Mouse (Mus musculus) midbrain, embryonic 10.5 days (tissue): ENCODE measurements at regions not wholly inside any gene's neighbourhood (a gene's known extent, or its start where the extent isn't known, plus 50 kb on each side); places are given as distances from the start of the nearest gene placed in this dataset.
A peak's percentile ranks its signal among the peaks of the same experiment; 100 is the strongest.

ENCODE experiments used
- DNase-seq: peaks from one replicate; pipeline ENCODE4 v3.0.0-alpha.2; 2017; ENCODE audit warnings: low spot score
- H3K27ac ChIP-seq: fragments of 300-500 bp; sonication (generic); replicated peaks from 2 replicates; pipeline ENCODE4 v1.5.1; 2016; ENCODE audit warnings: mild to moderate bottlenecking
- H3K27me3 ChIP-seq: fragments of 300-500 bp; sonication (generic); 2 replicates; pipeline ENCODE4 v1.6.1; 2016; ENCODE audit warnings: low read depth, mild to moderate bottlenecking; ENCODE audit not compliant: poor library complexity, severe bottlenecking
- H3K36me3 ChIP-seq: fragments of 300-500 bp; sonication (generic); 2 replicates; pipeline ENCODE4 v1.6.1; 2016; ENCODE audit warnings: mild to moderate bottlenecking, moderate library complexity
- H3K4me1 ChIP-seq: fragments of 300-500 bp; sonication (generic); 2 replicates; pipeline ENCODE4 v1.6.1; 2016
- H3K4me3 ChIP-seq: fragments of 300-500 bp; sonication (generic); 2 replicates; pipeline ENCODE4 v1.5.1; 2016; ENCODE audit warnings: mild to moderate bottlenecking, moderate library complexity
- H3K9me3 ChIP-seq: fragments of 300-500 bp; sonication (generic); replicated peaks from 2 replicates; pipeline ENCODE4 v1.6.1; 2016; ENCODE audit warnings: mild to moderate bottlenecking
- WGBS: fragments of 180-500 bp; shearing (Covaris S2); methylation state at CpG from one replicate; pipeline ENCODE4 v1.1.7; 2016; 5-methylcytosine and 5-hydroxymethylcytosine counted together

GRCm38 (mm10) chr10:96479350-96479749 is 137.5 kb upstream of the Btg1 start:
- Histone ChIP-seq H3K9me3 (no peaks in the 10 kb centered on the region), H3K27me3 (no peaks in the 10 kb centered on the region), H3K4me3 (no peak overlapping the region), H3K36me3 (no peaks in the 10 kb centered on the region), H3K4me1 (peaks cover 16% of the 10 kb centered on the region), H3K27ac (no peak overlapping the region)
- WGBS = 74% methylated on average over 12 of the region's 12 CpGs
- no peak for DNase-seq

- WGBS = 80% methylated on average over 8 of the region's 8 CpGs
- DNase-seq = no peak
- Histone ChIP-seq H3K4me3 (no peak overlapping the region), H3K9me3 (no peaks in the 10 kb centered on the region), H3K27me3 (no peaks in the 10 kb centered on the region), H3K27ac (no peak overlapping the region), H3K4me1 (peaks cover 16% of the 10 kb centered on the region), H3K36me3 (no peaks in the 10 kb centered on the region)
These were observed 137.0 kb upstream of the Btg1 start for GRCm38 (mm10) chr10:96479786-96480185.

- peak overlapping the region; percentile 69 for H3K27ac ChIP-seq
- 64% methylated on average over 14 of the region's 14 CpGs for WGBS
- no peaks in the 10 kb centered on the region for H3K27me3 ChIP-seq
- no peaks in the 10 kb centered on the region for H3K9me3 ChIP-seq
- H3K36me3 ChIP-seq = no peaks in the 10 kb centered on the region
- no peak for DNase-seq
- no peak overlapping the region for H3K4me3 ChIP-seq
- H3K4me1 ChIP-seq = peaks cover 16% of the 10 kb centered on the region
These were observed 136.1 kb upstream of the Btg1 start for GRCm38 (mm10) chr10:96480453-96481324.

GRCm38 (mm10) chr10:96481325-96481638 is 135.5 kb upstream of the Btg1 start:
- peaks cover 16% of the 10 kb centered on the region for H3K4me1 ChIP-seq
- no peaks in the 10 kb centered on the region for H3K36me3 ChIP-seq
- no peak overlapping the region for H3K4me3 ChIP-seq
- no peaks in the 10 kb centered on the region for H3K9me3 ChIP-seq
- H3K27ac ChIP-seq = no peak overlapping the region
- WGBS = 83% methylated on average over 8 of the region's 8 CpGs
- DNase-seq = no peak
- no peaks in the 10 kb centered on the region for H3K27me3 ChIP-seq

GRCm38 (mm10) chr10:96486724-96487123 is 130.1 kb upstream of the Btg1 start:
- no peak for DNase-seq
- Histone ChIP-seq H3K36me3 (no peaks in the 10 kb centered on the region), H3K27me3 (no peaks in the 10 kb centered on the region), H3K9me3 (no peaks in the 10 kb centered on the region), H3K4me3 (no peak overlapping the region), H3K27ac (no peak overlapping the region), H3K4me1 (no peaks in the 10 kb centered on the region)
- WGBS = 95% methylated on average over 3 of the region's 3 CpGs

- Histone ChIP-seq H3K4me1 (peaks cover 11% of the 10 kb centered on the region), H3K27me3 (no peaks in the 10 kb centered on the region), H3K9me3 (no peaks in the 10 kb centered on the region), H3K27ac (no peak overlapping the region), H3K36me3 (no peaks in the 10 kb centered on the region), H3K4me3 (no peak overlapping the region)
- 66% methylated on average over 1 of the region's 1 CpGs for WGBS
- DNase-seq = no peak
These were observed 123.1 kb upstream of the Btg1 start for GRCm38 (mm10) chr10:96493706-96494105.

GRCm38 (mm10) chr10:96496700-96497099 is 120.1 kb upstream of the Btg1 start:
- no peak for DNase-seq
- Histone ChIP-seq H3K36me3 (no peaks in the 10 kb centered on the region), H3K9me3 (no peaks in the 10 kb centered on the region), H3K4me3 (no peak overlapping the region), H3K27ac (no peak overlapping the region), H3K4me1 (peaks cover 11% of the 10 kb centered on the region), H3K27me3 (no peaks in the 10 kb centered on the region)
- WGBS = 89% methylated on average over 3 of the region's 3 CpGs

GRCm38 (mm10) chr10:96497482-96497881 is 119.3 kb upstream of the Btg1 start:
- H3K4me3 ChIP-seq = no peak overlapping the region
- no peaks in the 10 kb centered on the region for H3K9me3 ChIP-seq
- no peaks in the 10 kb centered on the region for H3K36me3 ChIP-seq
- H3K4me1 ChIP-seq = peaks cover 11% of the 10 kb centered on the region
- no peak for DNase-seq
- no peak overlapping the region for H3K27ac ChIP-seq
- no peaks in the 10 kb centered on the region for H3K27me3 ChIP-seq
- 88% methylated on average over 7 of the region's 7 CpGs for WGBS

GRCm38 (mm10) chr10:96499274-96499673 is 117.5 kb upstream of the Btg1 start:
- 86% methylated on average over 2 of the region's 2 CpGs for WGBS

GRCm38 (mm10) chr10:96502090-96502728 is 114.6 kb upstream of the Btg1 start:
- Histone ChIP-seq H3K36me3 (no peaks in the 10 kb centered on the region), H3K4me3 (no peak overlapping the region), H3K27me3 (no peaks in the 10 kb centered on the region), H3K27ac (no peak overlapping the region), H3K4me1 (no peaks in the 10 kb centered on the region), H3K9me3 (no peaks in the 10 kb centered on the region)
- DNase-seq = no peak
- WGBS = 78% methylated on average over 4 of the region's 4 CpGs

More at GRCm38 (mm10) chr10:96499274-96499673, 117.5 kb upstream of the Btg1 start:
- no peak for DNase-seq
- Histone ChIP-seq H3K4me1 (peaks cover 4% of the 10 kb centered on the region), H3K27ac (no peak overlapping the region), H3K36me3 (no peaks in the 10 kb centered on the region), H3K9me3 (no peaks in the 10 kb centered on the region), H3K27me3 (no peaks in the 10 kb centered on the region), H3K4me3 (no peak overlapping the region)

GRCm38 (mm10) chr10:96502736-96503135 is 114.1 kb upstream of the Btg1 start:
- Histone ChIP-seq H3K9me3 (no peaks in the 10 kb centered on the region), H3K36me3 (no peaks in the 10 kb centered on the region), H3K27ac (no peak overlapping the region), H3K27me3 (no peaks in the 10 kb centered on the region), H3K4me1 (no peaks in the 10 kb centered on the region), H3K4me3 (no peak overlapping the region)
- DNase-seq = no peak
- WGBS = 79% methylated on average over 6 of the region's 6 CpGs

GRCm38 (mm10) chr10:96504340-96504739 is 112.5 kb upstream of the Btg1 start:
- 92% methylated on average over 8 of the region's 8 CpGs for WGBS
- H3K36me3 ChIP-seq = no peaks in the 10 kb centered on the region
- no peak overlapping the region for H3K27ac ChIP-seq
- H3K4me3 ChIP-seq = no peak overlapping the region
- H3K4me1 ChIP-seq = no peaks in the 10 kb centered on the region
- no peaks in the 10 kb centered on the region for H3K9me3 ChIP-seq
- no peak for DNase-seq
- H3K27me3 ChIP-seq = no peaks in the 10 kb centered on the region

GRCm38 (mm10) chr10:96515164-96515922 is 101.5 kb upstream of the Btg1 start:
- no peaks in the 10 kb centered on the region for H3K36me3 ChIP-seq
- H3K27me3 ChIP-seq = no peaks in the 10 kb centered on the region
- H3K4me1 ChIP-seq = no peaks in the 10 kb centered on the region
- H3K27ac ChIP-seq = no peak overlapping the region
- 92% methylated on average over 10 of the region's 10 CpGs for WGBS
- H3K4me3 ChIP-seq = no peak overlapping the region
- DNase-seq = no peak
- no peaks in the 10 kb centered on the region for H3K9me3 ChIP-seq
